Mouse (Mus musculus) hindbrain, postnatal 0 days (tissue): ENCODE measurements around the gene Cldn18. TPM values are rescaled to one million over a fixed set of nuclear protein-coding genes. Genes with fewer than 3 reads are reported as not detected.

ENCODE experiments used
- ATAC-seq: fragments of 200-750 bp; cut with Nextera tagmentation; 2 replicates; pipeline ENCODE4 v1.8.0; 2017; ENCODE audit warnings: mild to moderate bottlenecking, moderate TSS enrichment, moderate library complexity
- DNase-seq: peaks from one replicate; pipeline ENCODE4 v3.0.0-alpha.2; 2015; ENCODE audit warnings: low spot score
- H3K27ac ChIP-seq: fragments of 300-500 bp; sonication (generic); 2 replicates; pipeline ENCODE4 v1.5.1; 2014; ENCODE audit warnings: mild to moderate bottlenecking
- H3K27me3 ChIP-seq: fragments of 300-500 bp; sonication (generic); 2 replicates; pipeline ENCODE4 v1.6.1; 2014; ENCODE audit warnings: low read length, mixed read lengths; ENCODE audit not compliant: insufficient read depth
- H3K36me3 ChIP-seq: fragments of 300-500 bp; sonication (generic); 2 replicates; pipeline ENCODE4 v1.6.1; 2014; ENCODE audit warnings: low read length, mixed read lengths; ENCODE audit not compliant: insufficient read depth
- H3K4me1 ChIP-seq: fragments of 300-500 bp; sonication (generic); 2 replicates; pipeline ENCODE4 v1.6.1; 2014; ENCODE audit warnings: antibody characterized with exemption, low read length, mixed read lengths; ENCODE audit not compliant: insufficient read depth
- H3K4me2 ChIP-seq: fragments of 300-500 bp; sonication (generic); 2 replicates; pipeline ENCODE4 v1.6.1; 2014; ENCODE audit warnings: low read depth, mild to moderate bottlenecking, low read length, moderate library complexity, mixed read lengths
- H3K4me3 ChIP-seq: fragments of 300-500 bp; sonication (generic); 2 replicates; pipeline ENCODE4 v1.5.1; 2014; ENCODE audit warnings: low read length
- H3K9ac ChIP-seq: fragments of 300-500 bp; sonication (generic); replicated peaks from 2 replicates; pipeline ENCODE4 v1.6.1; 2014; ENCODE audit warnings: mild to moderate bottlenecking, low read length, moderate library complexity, mixed read lengths
- H3K9me3 ChIP-seq: fragments of 300-500 bp; sonication (generic); 2 replicates; pipeline ENCODE4 v1.6.1; 2016; ENCODE audit warnings: low read length, mixed read lengths
- CTCF ChIP-seq: IDR thresholded peaks from 2 replicates; pipeline ENCODE4 v1.5.1; 2016; ENCODE audit warnings: antibody characterized with exemption, control low read depth, low read depth
- WGBS: fragments of 180-500 bp; shearing (Covaris S2); extraction: QIAGEN DNeasy Blood & Tissue Kit; methylation state at CpG from one replicate; pipeline ENCODE4 v1.1.7; 2014; 5-methylcytosine and 5-hydroxymethylcytosine counted together
- polyA plus RNA-seq: library from polyadenylated mRNA; unstranded; fragments of >200 nt; fragmentation: Nextera tagmentation; extraction: Ambion mirVana; gene quantifications from 2 replicates; pipeline ENCODE4 v1.2.1, GENCODE M21; 2015
- total RNA-seq: library from RNA; depleted of rRNA; stranded (reverse); fragments of >200 nt; gene quantifications from 2 replicates; pipeline ENCODE4 v1.2.3, GENCODE M21; 2014; rRNA removed

Cldn18 gene
- total and polyA plus RNA-seq, 2 experiments from 2014 or later: not detected

DNA sequence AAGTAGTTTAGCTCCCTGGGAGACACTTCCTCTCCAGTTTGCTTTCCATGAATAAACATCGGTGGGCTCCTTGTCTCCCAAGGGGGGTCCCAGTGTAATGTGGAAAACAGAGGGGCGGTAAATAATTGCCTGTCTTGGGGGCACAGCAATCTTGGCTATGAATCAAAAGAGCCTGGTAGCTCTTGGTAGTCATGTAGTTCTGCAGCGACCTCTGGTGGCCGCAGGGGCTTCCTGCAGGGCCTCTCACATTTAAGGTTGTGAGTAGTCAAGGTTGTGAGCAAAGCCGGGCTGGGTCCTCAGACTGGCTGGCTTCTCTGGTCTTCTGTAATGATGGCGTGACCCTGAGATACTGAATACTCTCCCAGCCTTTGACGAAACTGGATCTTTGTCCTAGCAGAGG, 54.7 kb downstream of the Cldn18 start:
- H3K27me3 ChIP-seq: no peaks in the 10 kb centered on the region
- WGBS: 19% methylated on average over 7 of the region's 7 CpGs
- DNase-seq: peak; percentile 92
- H3K9ac ChIP-seq: no peak overlapping the region
- no peak overlapping the region for H3K4me3 ChIP-seq
- 0 out of 2 replicates have a peak overlapping the region, but pooled peaks have one; percentile 27 for H3K4me2 ChIP-seq
- no peaks in the 10 kb centered on the region for H3K4me1 ChIP-seq
- no peaks in the 10 kb centered on the region for H3K9me3 ChIP-seq
- peak; percentile 66 for ATAC-seq
- peak; percentile 91 for TF ChIP-seq CTCF
- H3K27ac ChIP-seq: no peak overlapping the region
- H3K36me3 ChIP-seq: no peaks in the 10 kb centered on the region

- WGBS: 70% methylated on average over 16 of the region's 16 CpGs
- Histone ChIP-seq H3K4me2 (no peak overlapping the region), H3K27me3 (no peaks in the 10 kb centered on the region), H3K4me3 (no peak overlapping the region), H3K27ac (no peak overlapping the region), H3K9ac (no peak overlapping the region), H3K4me1 (no peaks in the 10 kb centered on the region), H3K36me3 (no peaks in the 10 kb centered on the region), H3K9me3 (no peaks in the 10 kb centered on the region)
- no peak for TF ChIP-seq CTCF
- ATAC-seq: no peak
- DNase-seq: no peak
Measured at GRCm38 (mm10) chr9:99661606-99662166, 55.4 kb downstream of the Cldn18 start.

- no peak for TF ChIP-seq CTCF
- no peak overlapping the region for H3K4me3 ChIP-seq
- H3K9ac ChIP-seq: no peak overlapping the region
- no peaks in the 10 kb centered on the region for H3K36me3 ChIP-seq
- no peaks in the 10 kb centered on the region for H3K9me3 ChIP-seq
- H3K4me1 ChIP-seq: no peaks in the 10 kb centered on the region
- H3K27me3 ChIP-seq: no peaks in the 10 kb centered on the region
- no peak for ATAC-seq
- H3K27ac ChIP-seq: no peak overlapping the region
- WGBS: 72% methylated on average over 10 of the region's 10 CpGs
- no peak for DNase-seq
- no peak overlapping the region for H3K4me2 ChIP-seq
Measured at GRCm38 (mm10) chr9:99660756-99661155, 56.3 kb downstream of the Cldn18 start.

GRCm38 (mm10) chr9:99646102-99646501, 71.0 kb downstream of the Cldn18 start:
- WGBS: 95% methylated on average over 6 of the region's 6 CpGs

DNA sequence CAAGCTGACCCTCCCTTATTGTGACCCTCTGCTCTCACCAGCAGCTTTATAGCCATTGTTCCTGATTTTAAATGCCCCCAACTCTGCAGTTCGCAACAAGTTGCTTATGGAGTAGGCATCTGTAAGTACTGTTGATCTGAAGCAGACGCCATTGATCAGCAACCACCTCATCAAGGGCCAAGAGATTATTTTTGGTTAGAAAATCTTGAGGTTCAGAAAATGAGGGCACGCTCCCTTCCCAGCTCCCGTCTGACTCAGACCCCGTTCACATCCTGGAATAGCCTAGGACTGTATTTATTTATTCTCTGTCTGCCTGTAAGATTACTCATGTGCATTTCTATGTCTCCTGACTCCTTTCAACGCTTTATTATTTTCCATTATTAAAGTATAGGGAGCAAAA, 71.7 kb downstream of the Cldn18 start:
- ATAC-seq: no peak
- no peak for DNase-seq
- H3K9me3 ChIP-seq: no peaks in the 10 kb centered on the region
- peaks cover 6% of the 10 kb centered on the region; the same call in 1 of the 2 replicates for H3K36me3 ChIP-seq
- no peak overlapping the region for H3K4me3 ChIP-seq
- H3K27me3 ChIP-seq: no peaks in the 10 kb centered on the region
- WGBS: 82% methylated on average over 6 of the region's 6 CpGs
- no peak for TF ChIP-seq CTCF
- H3K9ac ChIP-seq: no peak overlapping the region
- no peak overlapping the region for H3K27ac ChIP-seq
- H3K4me2 ChIP-seq: no peak overlapping the region
- H3K4me1 ChIP-seq: no peaks in the 10 kb centered on the region

More at GRCm38 (mm10) chr9:99646102-99646501, 71.0 kb downstream of the Cldn18 start:
- ATAC-seq (no peak), DNase-seq (no peak)
- Histone ChIP-seq H3K4me2 (no peak overlapping the region), H3K27ac (no peak overlapping the region), H3K4me1 (no peaks in the 10 kb centered on the region), H3K36me3 (peaks cover 11% of the 10 kb centered on the region; the same call in 1 of the 2 replicates), H3K9me3 (no peaks in the 10 kb centered on the region), H3K27me3 (no peaks in the 10 kb centered on the region), H3K4me3 (no peak overlapping the region), H3K9ac (no peak overlapping the region)
- no peak for TF ChIP-seq CTCF

GRCm38 (mm10) chr9:99639957-99640356, 77.1 kb downstream of the Cldn18 start:
- no peaks in the 10 kb centered on the region for H3K9me3 ChIP-seq
- no peaks in the 10 kb centered on the region for H3K4me1 ChIP-seq
- DNase-seq: no peak
- H3K27ac ChIP-seq: no peak overlapping the region
- no peak overlapping the region for H3K9ac ChIP-seq
- ATAC-seq: no peak
- no peak overlapping the region for H3K4me3 ChIP-seq
- H3K27me3 ChIP-seq: no peaks in the 10 kb centered on the region
- TF ChIP-seq CTCF: no peak
- 92% methylated on average over 5 of the region's 5 CpGs for WGBS
- no peaks in the 10 kb centered on the region; the same call in 1 of the 2 replicates for H3K36me3 ChIP-seq
- H3K4me2 ChIP-seq: no peak overlapping the region

Other genes with a start within 250 kb of the Cldn18 start
- 69.2 and 114 TPM in 2 replicates for gene Armc8, start 148.4 kb downstream of the Cldn18 start, total RNA-seq
- gene Armc8, start 148.4 kb downstream of the Cldn18 start, polyA plus RNA-seq: 66.9 and 68.5 TPM in 2 replicates
- gene Dbr1, start 141.5 kb downstream of the Cldn18 start, total RNA-seq: 17.9 and 18.1 TPM in 2 replicates
- gene Dbr1, start 141.5 kb downstream of the Cldn18 start, polyA plus RNA-seq: 27.4 and 30.7 TPM in 2 replicates
- not detected in 2 replicates for gene A4gnt, start 104.8 kb downstream of the Cldn18 start, total RNA-seq
- gene A4gnt, start 104.8 kb downstream of the Cldn18 start, polyA plus RNA-seq: not detected in 2 replicates
- 17.0 and 26.1 TPM in 2 replicates for gene Dzip1l, start 87.8 kb downstream of the Cldn18 start, total RNA-seq
- gene Dzip1l, start 87.8 kb downstream of the Cldn18 start, polyA plus RNA-seq: 8.1 and 8.5 TPM in 2 replicates
- gene Sox14, start 158.9 kb upstream of the Cldn18 start, total RNA-seq: 7.0 and 7.3 TPM in 2 replicates
- 5.5 and 7.1 TPM in 2 replicates for gene Sox14, start 158.9 kb upstream of the Cldn18 start, polyA plus RNA-seq